Mouse (Mus musculus) limb, embryonic 11.5 days (tissue): Measurements from ENCODE around the gene Ptdss2. TPM values are rescaled to one million over a fixed set of nuclear protein-coding genes. Genes with fewer than 3 reads are reported as not detected.

ENCODE experiments used
- ATAC-seq: fragments of 200-750 bp; cut with Nextera tagmentation; 2 replicates; pipeline ENCODE4 v1.8.0; 2017; ENCODE audit warnings: low read depth; ENCODE audit not compliant: insufficient number of reproducible peaks, low FRiP score, low TSS enrichment
- DNase-seq: peaks from one replicate; pipeline ENCODE4 v3.0.0-alpha.2; 2015; ENCODE audit warnings: low spot score
- H3K27ac ChIP-seq: fragments of 300-500 bp; sonication (generic); replicated peaks from 2 replicates; pipeline ENCODE4 v1.5.1; 2014; ENCODE audit warnings: low read depth, mild to moderate bottlenecking, low read length
- H3K27me3 ChIP-seq: fragments of 300-500 bp; sonication (generic); 2 replicates; pipeline ENCODE4 v1.6.1; 2014; ENCODE audit warnings: mild to moderate bottlenecking, low read length, mixed read lengths; ENCODE audit not compliant: control insufficient read depth, insufficient read depth
- H3K36me3 ChIP-seq: fragments of 300-500 bp; sonication (generic); 2 replicates; pipeline ENCODE4 v1.6.1; 2014; ENCODE audit warnings: mild to moderate bottlenecking, low read length, moderate library complexity, mixed read lengths; ENCODE audit not compliant: control insufficient read depth, insufficient read depth
- H3K4me1 ChIP-seq: fragments of 300-500 bp; sonication (generic); 2 replicates; pipeline ENCODE4 v1.6.1; 2014; ENCODE audit warnings: low read length, mixed read lengths; ENCODE audit not compliant: control insufficient read depth, insufficient read depth
- H3K4me2 ChIP-seq: fragments of 300-500 bp; sonication (generic); 2 replicates; pipeline ENCODE4 v1.6.1; 2014; ENCODE audit warnings: low read depth, mild to moderate bottlenecking, moderate library complexity; ENCODE audit not compliant: severe bottlenecking
- H3K4me3 ChIP-seq: fragments of 300-500 bp; sonication (generic); 2 replicates; pipeline ENCODE4 v1.5.1; 2014; ENCODE audit warnings: low read depth, low read length
- H3K9ac ChIP-seq: fragments of 300-500 bp; sonication (generic); 2 replicates; pipeline ENCODE4 v1.6.1; 2014; ENCODE audit warnings: mild to moderate bottlenecking, low read length
- H3K9me3 ChIP-seq: fragments of 300-500 bp; sonication (generic); 2 replicates; pipeline ENCODE4 v1.6.1; 2016; ENCODE audit warnings: low read length; ENCODE audit not compliant: control insufficient read depth
- WGBS: fragments of 180-500 bp; shearing (Covaris S2); extraction: QIAGEN DNeasy Blood & Tissue Kit; methylation state at CpG from one replicate; pipeline ENCODE4 v1.1.7; 2014; 5-methylcytosine and 5-hydroxymethylcytosine counted together
- polyA plus RNA-seq: library from polyadenylated mRNA; unstranded; fragments of >200 nt; fragmentation: Nextera tagmentation; extraction: Ambion mirVana; gene quantifications from 2 replicates; pipeline ENCODE4 v1.2.1, GENCODE M21; 2014

Gene Ptdss2
- polyA plus RNA-seq, 1 experiment from 2014 or later = 70.6 TPM

DNA sequence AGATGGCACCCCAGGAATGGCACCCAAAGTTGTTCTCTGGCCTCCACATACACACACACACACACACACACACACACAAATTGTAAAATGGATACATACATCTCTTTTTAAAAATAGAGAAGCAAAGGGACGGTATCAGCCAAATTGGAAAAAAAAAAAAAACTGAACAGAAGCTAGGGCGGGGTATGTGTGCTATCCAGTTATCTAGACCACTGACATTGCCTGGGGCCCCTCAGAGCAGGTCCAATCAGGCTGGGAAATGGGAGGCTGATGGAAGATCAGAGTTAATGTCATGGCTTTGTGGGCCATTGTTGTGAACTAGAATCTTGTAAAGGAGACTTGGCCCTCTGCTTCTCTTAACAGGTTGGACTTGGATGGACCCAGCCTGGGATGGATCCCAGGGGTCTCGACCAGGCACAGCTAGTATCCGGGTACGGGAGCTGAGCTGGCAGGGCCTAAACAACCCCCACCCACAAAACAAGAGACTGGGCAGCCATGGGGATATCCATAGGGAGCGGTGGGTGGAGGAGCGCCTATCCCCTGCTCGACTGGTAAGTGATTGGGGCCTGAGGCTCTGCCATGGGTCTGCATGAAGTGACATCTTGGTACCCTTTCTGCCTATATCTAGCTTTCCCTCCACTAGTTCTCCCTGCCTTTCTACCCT lies 74.6 kb downstream of the Ptdss2 start:
- Histone ChIP-seq H3K4me1 (peaks cover 8% of the 10 kb centered on the region), H3K9me3 (no peaks in the 10 kb centered on the region), H3K36me3 (peaks cover 3% of the 10 kb centered on the region; the same call in 1 of the 2 replicates), H3K27me3 (no peaks in the 10 kb centered on the region), H3K9ac (no peak overlapping the region), H3K4me3 (no peak overlapping the region), H3K4me2 (no peak overlapping the region), H3K27ac (no peak overlapping the region)
- DNase-seq = no peak
- 86% methylated on average over 8 of the region's 8 CpGs for WGBS
- ATAC-seq = no peak

DNA sequence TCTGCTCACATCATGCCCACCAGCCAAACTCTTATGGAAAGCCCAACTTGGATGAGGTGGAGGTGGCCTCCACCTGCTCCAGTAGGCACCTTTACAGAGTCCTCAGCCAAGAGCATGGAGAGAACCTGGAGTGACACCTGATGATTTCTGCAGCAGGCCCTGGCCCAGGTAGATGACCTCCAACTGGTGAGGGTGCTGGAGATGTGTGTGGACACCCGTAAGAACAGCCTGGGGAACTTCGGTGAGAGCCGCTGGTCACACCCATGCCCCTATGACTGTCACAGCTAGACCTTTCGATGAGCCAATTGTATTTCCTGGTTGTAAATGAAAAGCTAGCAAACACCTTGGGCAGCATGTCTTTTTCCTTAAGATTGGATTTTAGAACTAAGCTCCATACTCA lies 75.9 kb downstream of the Ptdss2 start:
- H3K4me1 ChIP-seq = peaks cover 2% of the 10 kb centered on the region; the same call in 1 of the 2 replicates
- DNase-seq = no peak
- H3K27me3 ChIP-seq = no peaks in the 10 kb centered on the region
- H3K27ac ChIP-seq = no peak overlapping the region
- 95% methylated on average over 4 of the region's 4 CpGs for WGBS
- H3K36me3 ChIP-seq = no peaks in the 10 kb centered on the region
- H3K9me3 ChIP-seq = no peaks in the 10 kb centered on the region
- no peak for ATAC-seq
- no peak overlapping the region for H3K4me2 ChIP-seq
- H3K4me3 ChIP-seq = no peak overlapping the region
- no peak overlapping the region for H3K9ac ChIP-seq

DNA sequence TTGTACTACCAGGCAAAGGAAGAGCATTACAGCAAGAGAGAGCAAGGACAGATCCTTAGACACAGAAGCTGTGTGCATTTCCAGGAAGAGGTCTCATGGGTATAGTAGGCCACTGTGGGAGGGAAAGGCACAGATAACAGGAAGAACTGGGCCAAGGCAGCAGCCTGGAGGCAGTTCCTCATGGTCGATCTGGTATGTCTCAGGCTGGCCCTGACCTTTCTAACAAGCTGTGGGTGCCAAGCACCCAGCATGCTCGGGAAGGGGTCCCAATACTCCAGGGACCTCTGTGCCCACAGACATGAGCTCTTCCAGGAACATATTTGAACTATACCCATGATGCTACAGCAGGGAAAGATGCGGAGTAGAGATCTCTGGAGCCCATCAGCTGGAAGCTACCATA lies 82.4 kb downstream of the Ptdss2 start:
- DNase-seq (no peak), ATAC-seq (no peak)
- Histone ChIP-seq H3K9ac (no peak overlapping the region), H3K27ac (no peak overlapping the region), H3K27me3 (no peaks in the 10 kb centered on the region), H3K4me1 (no peaks in the 10 kb centered on the region), H3K9me3 (no peaks in the 10 kb centered on the region), H3K4me3 (no peak overlapping the region), H3K36me3 (no peaks in the 10 kb centered on the region), H3K4me2 (no peak overlapping the region)
- WGBS = 87% methylated on average over 3 of the region's 3 CpGs

DNA sequence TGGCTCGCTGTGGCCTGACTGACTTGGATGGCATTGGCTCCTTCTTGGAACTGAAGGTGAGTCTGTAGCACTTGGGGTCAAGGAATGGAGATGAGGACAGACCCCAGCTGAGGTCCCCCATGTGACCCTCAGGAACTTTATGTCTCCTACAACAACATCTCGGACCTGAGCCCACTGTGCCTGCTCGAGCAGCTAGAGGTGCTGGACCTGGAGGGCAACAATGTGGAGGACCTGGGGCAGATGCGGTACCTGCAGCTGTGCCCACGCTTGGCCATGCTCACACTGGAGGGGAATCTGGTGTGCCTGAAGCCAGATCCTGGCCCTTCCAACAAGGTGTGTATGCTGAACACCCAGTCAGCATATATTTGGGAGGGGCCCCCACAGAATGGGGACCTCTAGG lies 83.3 kb downstream of the Ptdss2 start:
- DNase-seq (no peak), ATAC-seq (no peak)
- 90% methylated on average over 5 of the region's 5 CpGs for WGBS
- Histone ChIP-seq H3K4me3 (no peak overlapping the region), H3K27me3 (no peaks in the 10 kb centered on the region), H3K27ac (no peak overlapping the region), H3K36me3 (no peaks in the 10 kb centered on the region), H3K9me3 (no peaks in the 10 kb centered on the region), H3K4me1 (no peaks in the 10 kb centered on the region), H3K9ac (no peak overlapping the region), H3K4me2 (no peak overlapping the region)

DNA sequence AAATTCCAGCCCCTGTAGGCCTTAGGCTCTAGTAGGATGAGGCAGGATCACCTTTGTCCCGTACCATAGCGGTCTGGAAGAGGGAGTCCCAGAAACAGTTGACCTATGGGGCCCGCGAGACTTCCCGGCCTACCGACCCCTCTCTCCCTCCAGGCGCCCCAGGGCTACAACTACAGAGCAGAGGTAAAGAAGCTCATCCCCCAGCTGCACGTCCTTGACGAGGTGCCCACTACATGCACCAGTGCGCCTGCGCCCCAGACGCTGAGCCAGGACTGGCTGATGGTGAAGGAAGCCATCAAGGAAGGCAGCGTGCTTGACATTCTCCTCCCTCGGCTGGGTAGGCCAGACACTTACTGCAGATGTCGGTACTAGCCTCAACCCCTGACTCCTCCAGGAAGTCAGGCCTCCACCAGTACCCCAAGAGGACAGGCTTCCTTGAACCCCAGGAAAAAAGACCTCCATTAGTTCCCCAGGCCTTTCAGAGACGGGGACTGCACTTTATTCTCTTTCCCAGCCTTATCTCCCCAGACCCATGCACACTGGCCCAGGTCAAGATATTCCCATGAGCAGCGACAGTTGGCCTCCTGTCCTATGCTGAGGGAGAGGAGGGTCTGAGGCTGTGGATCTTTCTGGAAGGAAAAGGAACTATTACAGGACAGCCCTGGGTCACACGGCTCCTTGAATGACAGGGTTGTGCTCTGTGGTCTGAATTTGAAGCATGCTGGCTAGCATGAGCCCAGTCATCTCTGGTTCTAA lies 84.2 kb downstream of the Ptdss2 start:
- Histone ChIP-seq H3K9ac (no peak overlapping the region), H3K4me3 (no peak overlapping the region), H3K27me3 (no peaks in the 10 kb centered on the region), H3K27ac (no peak overlapping the region), H3K4me2 (no peak overlapping the region), H3K36me3 (no peaks in the 10 kb centered on the region), H3K4me1 (no peaks in the 10 kb centered on the region), H3K9me3 (no peaks in the 10 kb centered on the region)
- no peak for DNase-seq
- no peak for ATAC-seq
- 92% methylated on average over 18 of the region's 18 CpGs for WGBS

Other genes starting within 250 kb of the Ptdss2 start
- gene Psmd13, start 240.4 kb upstream of the Ptdss2 start, polyA plus RNA-seq = 185 and 243 TPM in 2 replicates
- gene Sirt3, start 240.1 kb upstream of the Ptdss2 start, polyA plus RNA-seq = 21.6 and 23.2 TPM in 2 replicates
- 0.88 and 1.0 TPM in 2 replicates for gene Cox8b, start 221.9 kb upstream of the Ptdss2 start, polyA plus RNA-seq
- 0.26 TPM in 1 of 2 replicates, not detected in the other for gene Nlrp6, start 201.5 kb upstream of the Ptdss2 start, polyA plus RNA-seq
- gene Pgghg, start 181.0 kb upstream of the Ptdss2 start, polyA plus RNA-seq = 13.6 and 16.1 TPM in 2 replicates
- gene Ifitm5, start 172.1 kb upstream of the Ptdss2 start, polyA plus RNA-seq = 1.7 and 1.9 TPM in 2 replicates
- gene Gm45717, start 166.4 kb upstream of the Ptdss2 start, polyA plus RNA-seq = not detected in 2 replicates
- 853 and 900 TPM in 2 replicates for gene Ifitm2, start 166.4 kb upstream of the Ptdss2 start, polyA plus RNA-seq
- 63.9 and 68.3 TPM in 2 replicates for gene Ifitm1, start 155.2 kb upstream of the Ptdss2 start, polyA plus RNA-seq
- gene Ifitm3, start 111.6 kb upstream of the Ptdss2 start, polyA plus RNA-seq = 45.3 and 50.4 TPM in 2 replicates
- gene Ifitm6, start 104.5 kb upstream of the Ptdss2 start, polyA plus RNA-seq = not detected in 2 replicates
- not detected in 2 replicates for gene Gm17387, start 93.3 kb upstream of the Ptdss2 start, polyA plus RNA-seq
- gene B4galnt4, start 61.3 kb upstream of the Ptdss2 start, polyA plus RNA-seq = 19.1 and 20.0 TPM in 2 replicates
- gene Pkp3, start 44.2 kb upstream of the Ptdss2 start, polyA plus RNA-seq = 3.3 and 3.9 TPM in 2 replicates
- 1.9 and 2.8 TPM in 2 replicates for gene Sigirr, start 21.8 kb upstream of the Ptdss2 start, polyA plus RNA-seq
- gene Ano9, start 4.6 kb upstream of the Ptdss2 start, polyA plus RNA-seq = 0.76 and 0.85 TPM in 2 replicates
- 82.9 and 88.3 TPM in 2 replicates for gene Rnh1, start 50.5 kb downstream of the Ptdss2 start, polyA plus RNA-seq
- gene Hras, start 71.6 kb downstream of the Ptdss2 start, polyA plus RNA-seq = 98.7 and 99.1 TPM in 2 replicates
- gene Lrrc56, start 71.8 kb downstream of the Ptdss2 start, polyA plus RNA-seq = 11.7 and 12.5 TPM in 2 replicates
- 3.8 and 5.1 TPM in 2 replicates for gene Lmntd2, start 91.7 kb downstream of the Ptdss2 start, polyA plus RNA-seq
- gene Rassf7, start 93.5 kb downstream of the Ptdss2 start, polyA plus RNA-seq = 32.5 and 38.8 TPM in 2 replicates
- gene Phrf1, start 106.4 kb downstream of the Ptdss2 start, polyA plus RNA-seq = 83.4 and 93.5 TPM in 2 replicates
- gene Irf7, start 144.1 kb downstream of the Ptdss2 start, polyA plus RNA-seq = 0.59 and 0.79 TPM in 2 replicates
- 0.20 TPM in 1 of 2 replicates, not detected in the other for gene Cdhr5, start 154.4 kb downstream of the Ptdss2 start, polyA plus RNA-seq
- gene Sct, start 156.8 kb downstream of the Ptdss2 start, polyA plus RNA-seq = 10.2 TPM in 2 replicates
- gene Drd4, start 169.6 kb downstream of the Ptdss2 start, polyA plus RNA-seq = 0.45 and 0.47 TPM in 2 replicates
- 59.3 and 64.6 TPM in 2 replicates for gene Deaf1, start 205.3 kb downstream of the Ptdss2 start, polyA plus RNA-seq
- 29.5 and 30.2 TPM in 2 replicates for gene Tmem80, start 205.4 kb downstream of the Ptdss2 start, polyA plus RNA-seq
- gene Eps8l2, start 216.5 kb downstream of the Ptdss2 start, polyA plus RNA-seq = 2.6 and 2.8 TPM in 2 replicates